Mouse (Mus musculus) cortical plate, adult 2 months (tissue): ENCODE data around the gene Zbtb32.

Source experiments
- CTCF ChIP-seq: fragments of 200-500 bp; IDR thresholded peaks from 2 replicates; pipeline ENCODE4 v1.5.1; 2011; ENCODE audit warnings: mild to moderate bottlenecking, control low read depth, low read length; ENCODE audit not compliant: insufficient read depth; ENCODE audit errors: extremely low read depth
- POLR2A ChIP-seq: fragments of 200-500 bp; IDR thresholded peaks from 2 replicates; pipeline ENCODE4 v1.6.1; 2011; ENCODE audit warnings: mild to moderate bottlenecking, low read length, control low read depth; ENCODE audit not compliant: insufficient read depth; ENCODE audit errors: extremely low read depth

GRCm38 (mm10) chr7:30629013-30629412, 30.3 kb upstream of the Zbtb32 start:
- TF ChIP-seq POLR2A (no peak), CTCF (no peak)
